Mouse (Mus musculus): ENCODE data around the gene Olfr1331. TPM values are rescaled to one million over a fixed set of nuclear protein-coding genes. Genes with fewer than 3 reads are reported as not detected.
"Not testable (repeated sequence)": the region's sequence is repeated elsewhere in the genome, so short reads cannot be mapped to it uniquely, and the experiment has no call there.

Olfr1331 gene
- not detected for total RNA-seq (2021)

- DNase-seq (ENCODE audit: low spot score in 2 of 2) = no peak
- intact Hi-C loops (cut with DNase I) = no loop called here
These were observed at the start of gene Olfr1331 for GRCm38 (mm10) chr4:118864349-118864748. Olfr1331 (plus strand) TSS chr4:118864649.

- DNase-seq (ENCODE audit: low spot score in 2 of 2) = no peak
These were observed 45.5 kb upstream of the Olfr1331 start for GRCm38 (mm10) chr4:118818921-118819320.

GRCm38 (mm10) chr4:118836179-118836578, 28.3 kb upstream of the Olfr1331 start, which contains the start of gene Olfr1333:
Olfr1333 (minus strand) TSS chr4:118836279.
- no peak for DNase-seq (ENCODE audit: low spot score in 2 of 2)
- intact Hi-C loops (cut with DNase I) = no loop called here

More at GRCm38 (mm10) chr4:118818921-118819320, 45.5 kb upstream of the Olfr1331 start:
- intact Hi-C loops (cut with DNase I) = no loop called here

DNA sequence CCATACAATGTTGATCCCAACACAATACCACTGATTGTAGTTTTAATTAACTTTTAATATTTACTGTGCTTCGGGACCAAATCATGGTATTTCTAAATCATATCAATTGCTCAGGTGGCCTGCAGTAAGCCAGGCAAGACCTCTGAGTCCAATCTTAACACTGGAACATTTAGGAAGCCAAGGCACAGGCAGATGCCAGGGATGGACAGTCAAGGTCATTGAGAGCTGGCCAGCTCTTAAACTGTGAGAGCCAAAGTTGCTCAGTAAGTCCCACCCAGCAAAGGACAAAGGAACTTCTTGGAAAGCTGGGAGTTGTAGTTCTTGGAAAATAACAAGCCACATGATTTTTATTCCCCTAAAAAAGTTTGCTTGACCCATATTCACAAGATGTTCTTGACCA, 2.7 kb upstream of the Olfr1331 start:
- intact Hi-C loops (cut with DNase I) = no loop called here
- no peak for DNase-seq (ENCODE audit: low spot score in 2 of 2)

DNA sequence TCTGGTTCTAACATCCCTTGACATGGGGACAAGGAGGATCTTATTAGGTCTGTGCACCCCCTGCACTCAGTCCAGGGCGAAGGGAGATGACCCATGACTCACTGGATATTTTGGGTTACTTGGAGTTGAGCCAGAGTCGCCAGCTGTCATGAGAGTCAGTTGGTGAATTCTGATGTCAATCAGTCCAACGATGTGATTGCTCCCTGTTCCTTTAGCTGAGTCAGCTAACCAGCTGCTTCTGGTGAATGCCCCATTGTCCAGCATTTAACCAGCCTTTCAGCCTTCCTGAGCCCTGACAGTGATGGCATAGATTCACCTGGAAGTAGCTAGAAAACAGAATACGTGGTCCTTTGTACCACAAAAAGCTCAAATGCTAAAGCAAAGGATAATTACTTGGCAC, 1.7 kb upstream of the Olfr1331 start:
- DNase-seq (ENCODE audit: low spot score in 2 of 2) = no peak
- intact Hi-C loops (cut with DNase I) = no loop called here

- no peak for DNase-seq (ENCODE audit: low spot score in 2 of 2)
- intact Hi-C loops (cut with DNase I) = no loop called here
These were observed 3.1 kb downstream of the Olfr1331 start for GRCm38 (mm10) chr4:118867566-118867965.

- intact Hi-C loops (cut with DNase I) = no loop called here
- no peak for DNase-seq (ENCODE audit: low spot score in 2 of 2)
These were observed 23.8 kb downstream of the Olfr1331 start, which contains the start of gene Olfr1330 for GRCm38 (mm10) chr4:118888297-118888696. Olfr1330 (plus strand) TSS chr4:118888597.

DNA sequence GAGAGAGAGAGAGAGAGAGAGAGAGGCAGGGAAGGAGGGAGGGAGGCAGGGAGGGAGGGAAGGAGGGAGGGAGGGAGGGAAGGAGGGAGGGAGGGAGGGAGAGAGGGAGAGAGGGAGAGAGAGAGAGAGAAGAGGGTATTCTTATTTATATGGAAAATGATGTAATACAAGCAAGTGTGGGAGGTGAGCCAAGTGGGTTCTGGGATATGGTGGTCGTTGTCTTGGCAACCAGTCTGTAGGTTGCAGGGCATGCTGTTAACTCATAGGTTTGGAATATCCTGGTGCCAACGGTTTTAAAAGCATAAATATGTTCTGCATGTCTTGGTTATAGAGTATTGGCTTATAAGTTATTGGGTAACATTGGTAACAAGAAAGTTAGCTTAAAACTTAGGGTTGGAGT, 37.5 kb downstream of the Olfr1331 start:
- DNase-seq (ENCODE audit: low spot score in 2 of 2) = no peak
- intact Hi-C loops (cut with DNase I) = no loop called here

DNA sequence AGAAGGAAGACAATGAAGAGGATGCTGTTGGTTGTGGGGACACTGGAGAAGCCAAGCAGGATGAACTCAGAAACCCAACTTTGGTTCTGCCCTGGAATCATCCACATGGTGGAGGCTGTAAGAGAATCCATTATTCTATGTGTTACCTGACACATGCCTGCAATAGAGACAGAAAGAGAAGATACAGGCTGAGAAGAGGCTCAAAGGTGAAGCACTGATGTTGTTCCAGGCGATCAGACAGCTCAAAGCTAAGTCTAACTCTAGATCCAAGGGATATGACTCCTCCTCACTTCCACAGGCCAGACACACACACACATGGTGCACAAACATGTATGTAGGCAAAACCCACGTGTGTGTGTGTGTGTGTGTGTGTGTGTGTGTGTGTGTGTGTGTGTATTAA, 52.9 kb downstream of the Olfr1331 start, which contains the start of gene Olfr1329:
Gene Olfr1329, minus strand, starts transcription at position 101 of the 400 bp plus-strand sequence.
- DNase-seq (ENCODE audit: low spot score in 2 of 2) = not testable (repeated sequence)

More for the DNA sequence above, 52.9 kb downstream of the Olfr1331 start, which contains the start of gene Olfr1329:
- intact Hi-C loops (cut with DNase I) = not testable (repeated sequence)

Other genes with a start within 250 kb of the Olfr1331 start
- gene Cfap57, start 243.9 kb upstream of the Olfr1331 start, total RNA-seq (2021) = under 1 TPM; 0.64 to 0.70 TPM
- gene Ebna1bp2, start 243.8 kb upstream of the Olfr1331 start, total RNA-seq (2021) = 10 to 100 TPM; 53.5 to 62.3 TPM
- not detected for gene Olfr62, start 205.7 kb upstream of the Olfr1331 start, total RNA-seq (2021)
- gene Olfr1342, start 171.9 kb upstream of the Olfr1331 start, total RNA-seq (2021) = not detected
- not detected for gene Olfr1341, start 161.1 kb upstream of the Olfr1331 start, total RNA-seq (2021)
- gene Olfr1340, start 144.5 kb upstream of the Olfr1331 start, total RNA-seq (2021) = not detected
- not detected for gene Olfr1339, start 132.5 kb upstream of the Olfr1331 start, total RNA-seq (2021)
- gene Olfr1338, start 105.9 kb upstream of the Olfr1331 start, total RNA-seq (2021) = not detected
- not detected for gene Olfr1337, start 82.1 kb upstream of the Olfr1331 start, total RNA-seq (2021)
- gene Olfr1335, start 54.7 kb upstream of the Olfr1331 start, total RNA-seq (2021) = not detected
- not detected for gene Olfr1333, start 28.4 kb upstream of the Olfr1331 start, total RNA-seq (2021)
- gene Olfr1330, start 23.9 kb downstream of the Olfr1331 start, total RNA-seq (2021) = not detected
- not detected for gene Olfr1329, start 52.8 kb downstream of the Olfr1331 start, total RNA-seq (2021)
- gene Olfr1328, start 74.0 kb downstream of the Olfr1331 start, total RNA-seq (2021) = not detected
- under 1 TPM; 0.35 to 0.82 TPM for gene Lao1, start 96.9 kb downstream of the Olfr1331 start, total RNA-seq (2021)
- gene Slc2a1, start 244.1 kb downstream of the Olfr1331 start, total RNA-seq (2021) = 100 to 1,000 TPM; 107 to 126 TPM

All from left cerebral cortex, postnatal 36 days (tissue).